Mouse (Mus musculus) frontal cortex, postnatal 36 days (tissue): Measurements from ENCODE around the gene Rabgef1.
A peak's percentile ranks its signal among the peaks of the same experiment; 100 is the strongest.

ENCODE experiments used
- DNase-seq, 2 experiments: peaks; one replicate each; pipeline ENCODE4 v3.0.0; 2022; ENCODE audit warnings: low spot score in 2 of 2

Rabgef1 gene

GRCm38 (mm10) chr5:130171423-130171954 is at the start of gene Rabgef1:
Rabgef1 (plus strand) TSS chr5:130171798.
- DNase-seq, result peak; percentile 93 to 94

GRCm38 (mm10) chr5:130122355-130122754 is 49.2 kb upstream of the Rabgef1 start:
- no peak for DNase-seq

- DNase-seq, result no peak
Measured at GRCm38 (mm10) chr5:130124271-130124670, 47.3 kb upstream of the Rabgef1 start.

GRCm38 (mm10) chr5:130128686-130129523 is 42.7 kb upstream of the Rabgef1 start:
- no peak for DNase-seq

- no peak for DNase-seq
Measured at GRCm38 (mm10) chr5:130129524-130129793, 42.1 kb upstream of the Rabgef1 start.

- DNase-seq, result no peak
Measured at GRCm38 (mm10) chr5:130136597-130136996, 35.0 kb upstream of the Rabgef1 start.

- DNase-seq, result peak; percentile 77 to 86
Measured at GRCm38 (mm10) chr5:130139393-130139792, 32.2 kb upstream of the Rabgef1 start.

GRCm38 (mm10) chr5:130141138-130141537 is 30.5 kb upstream of the Rabgef1 start:
- no peak for DNase-seq

- DNase-seq, result no peak
Measured at GRCm38 (mm10) chr5:130142041-130142440, 29.6 kb upstream of the Rabgef1 start.

- DNase-seq, result no peak
Measured at GRCm38 (mm10) chr5:130143101-130143500, 28.5 kb upstream of the Rabgef1 start.

GRCm38 (mm10) chr5:130143977-130144333 is 27.6 kb upstream of the Rabgef1 start:
- DNase-seq, result peak in 1 of 2 experiments; percentile 78

- peak; percentile 97 for DNase-seq
Measured at GRCm38 (mm10) chr5:130144334-130145312, 27.0 kb upstream of the Rabgef1 start, which contains the start of gene Kctd7. Kctd7 (plus strand) TSS chr5:130144861.

- peak; percentile 30 to 58 for DNase-seq
Measured at GRCm38 (mm10) chr5:130145961-130146360, 25.6 kb upstream of the Rabgef1 start.

GRCm38 (mm10) chr5:130149726-130150310 is 21.8 kb upstream of the Rabgef1 start:
- no peak for DNase-seq

- no peak for DNase-seq
Measured at GRCm38 (mm10) chr5:130154286-130154685, 17.3 kb upstream of the Rabgef1 start.

- no peak for DNase-seq
Measured at GRCm38 (mm10) chr5:130158545-130158944, 13.1 kb upstream of the Rabgef1 start.

GRCm38 (mm10) chr5:130159761-130160201 is 11.8 kb upstream of the Rabgef1 start:
- no peak for DNase-seq

GRCm38 (mm10) chr5:130163670-130164069 is 7.9 kb upstream of the Rabgef1 start:
- peak; percentile 70 to 81 for DNase-seq

GRCm38 (mm10) chr5:130165213-130165612 is 6.4 kb upstream of the Rabgef1 start:
- no peak for DNase-seq

- DNase-seq, result no peak
Measured at GRCm38 (mm10) chr5:130169109-130169508, 2.5 kb upstream of the Rabgef1 start.

- DNase-seq, result no peak
Measured at GRCm38 (mm10) chr5:130170666-130171422, 754 bp upstream of the Rabgef1 start.
